Mouse (Mus musculus): ENCODE results near the gene Notum. TPM values are rescaled to one million over a fixed set of nuclear protein-coding genes. Genes with fewer than 3 reads are reported as not detected.
A peak's percentile ranks its signal among the peaks of the same experiment; 100 is the strongest.

The Notum gene
- total RNA-seq, 1 experiment from 2014 or later = 11.2 TPM

DNA sequence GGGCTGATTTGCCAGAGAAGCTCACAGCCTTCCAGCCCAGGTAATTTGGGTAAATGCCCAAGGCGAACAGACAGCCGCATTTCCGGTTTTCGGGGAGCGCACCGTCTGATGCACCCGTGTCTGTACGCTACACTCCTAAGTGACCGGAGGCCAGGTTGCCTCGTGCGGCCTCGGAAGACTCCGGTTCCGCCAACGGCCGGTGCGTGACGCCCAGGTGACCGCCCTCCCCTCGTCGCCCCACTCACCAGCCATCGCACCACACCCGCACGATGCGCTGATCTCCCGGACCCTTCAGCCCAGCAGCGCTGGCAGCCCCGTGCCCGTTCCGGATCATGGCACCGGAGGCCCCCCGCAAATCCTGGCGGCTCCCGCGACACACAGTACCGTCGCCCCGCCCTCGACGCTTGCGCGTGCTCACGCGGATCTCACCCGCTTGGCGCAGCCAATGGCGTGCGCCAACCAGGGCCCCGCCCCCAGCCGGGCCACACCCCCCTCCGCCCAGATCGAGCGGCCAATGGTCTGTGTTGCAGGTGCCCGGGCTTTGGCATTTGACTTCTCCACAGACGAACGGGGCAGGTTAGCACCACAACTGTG is 43.4 kb downstream of the Notum start, which contains the start of gene Pcyt2:
Gene Pcyt2 (minus strand): TSS at position 418 of the 594 bp plus-strand sequence.
- peak; percentile 97 for DNase-seq

DNA sequence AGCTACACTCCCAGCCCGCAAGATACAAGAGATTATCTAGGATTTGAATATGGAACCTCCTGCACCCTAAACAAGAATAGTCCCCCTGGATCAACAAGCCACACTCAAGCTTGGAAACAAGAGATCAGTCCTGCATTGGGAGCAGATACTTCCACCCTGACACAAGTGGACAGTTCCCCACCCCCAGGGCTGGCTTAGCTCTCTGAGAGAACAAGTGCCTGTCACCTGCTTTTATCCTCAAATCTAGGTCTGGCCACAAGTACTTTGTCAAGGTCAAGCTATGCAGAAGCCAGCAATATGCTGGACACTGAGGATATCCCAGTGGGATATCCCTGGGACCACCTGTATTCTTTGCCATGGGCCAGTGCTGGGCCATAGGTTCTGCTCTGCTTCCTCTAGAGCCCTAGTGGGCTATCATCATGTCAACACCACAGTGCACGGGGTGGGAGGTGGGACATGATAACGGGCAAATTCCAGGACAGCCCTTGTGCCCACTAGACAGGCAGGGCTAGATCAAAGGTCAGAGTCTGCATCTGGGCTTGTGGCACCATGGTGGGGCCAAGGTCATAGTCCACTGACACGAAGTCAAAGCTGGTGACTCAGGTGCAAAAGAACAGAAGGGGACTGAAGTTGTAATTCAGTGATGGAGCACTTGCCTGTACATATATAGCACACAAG is 44.2 kb downstream of the Notum start:
- no peak for DNase-seq

DNA sequence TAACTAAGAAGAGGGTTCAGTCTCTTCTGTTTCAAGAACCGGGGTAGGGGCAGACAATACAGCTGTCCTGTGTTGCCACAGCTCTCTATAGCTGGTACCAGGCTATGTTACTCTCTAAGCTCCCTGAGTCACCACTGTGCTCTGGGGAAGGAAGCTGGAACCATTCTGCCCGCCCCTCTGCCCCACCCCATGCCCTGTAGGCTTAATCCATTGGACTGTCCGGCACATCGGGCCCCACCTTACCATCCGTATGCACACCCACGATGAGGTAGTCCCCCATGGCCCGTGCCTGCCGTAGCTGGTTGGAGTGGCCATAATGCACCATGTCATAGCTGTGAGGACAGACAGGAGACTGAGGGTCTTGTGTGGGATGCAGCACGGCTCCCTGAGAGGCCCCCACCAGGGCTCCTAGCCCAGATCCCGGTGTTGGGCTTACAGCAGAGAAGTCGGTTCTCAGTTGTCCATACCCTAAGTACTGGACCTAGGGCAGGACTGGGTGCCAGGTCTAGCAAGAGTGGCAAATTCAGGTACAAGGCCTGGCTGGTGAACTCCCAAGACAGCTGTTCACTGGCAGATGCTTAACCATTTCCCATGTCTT is 45.3 kb downstream of the Notum start:
- DNase-seq = no peak

DNA sequence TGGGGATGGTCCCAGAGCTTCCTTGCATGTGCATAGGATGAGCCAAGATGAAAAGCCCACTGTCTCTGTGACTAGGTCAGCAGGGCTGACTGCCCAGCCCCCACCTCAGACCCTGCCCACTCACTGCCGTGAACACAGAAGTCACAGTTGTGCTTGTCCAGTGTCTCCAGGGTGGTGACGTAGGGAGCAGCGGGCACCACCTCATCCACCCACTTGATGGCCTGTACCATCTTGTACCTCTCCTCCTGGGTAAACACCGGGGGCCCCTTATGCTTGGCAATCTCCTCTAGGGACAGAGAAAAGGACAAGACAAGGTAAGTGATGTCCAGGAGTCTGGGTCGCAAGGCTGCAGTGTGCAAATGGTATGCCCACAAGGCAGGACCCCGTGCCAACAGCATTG is 45.8 kb downstream of the Notum start:
- DNase-seq = no peak

DNA sequence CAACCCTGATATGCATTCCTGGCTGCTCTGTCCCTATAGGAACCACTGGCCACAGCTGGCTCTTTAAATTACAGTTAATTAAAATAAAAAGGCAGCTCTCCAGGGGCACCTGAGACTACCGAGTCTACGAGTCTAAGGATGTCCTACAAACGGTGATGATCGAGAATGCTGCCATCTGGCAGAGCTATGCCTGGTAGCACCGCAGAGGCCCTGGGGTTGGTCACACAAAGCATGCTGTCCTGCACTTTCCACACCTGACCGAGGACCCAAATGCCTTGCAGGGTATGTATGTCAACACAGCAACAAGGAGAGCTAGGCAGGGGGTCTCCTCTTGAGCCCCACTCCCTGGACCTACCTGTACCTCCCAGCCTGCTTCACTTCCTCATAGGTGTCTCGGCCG is 47.0 kb downstream of the Notum start:
- no peak for DNase-seq

DNA sequence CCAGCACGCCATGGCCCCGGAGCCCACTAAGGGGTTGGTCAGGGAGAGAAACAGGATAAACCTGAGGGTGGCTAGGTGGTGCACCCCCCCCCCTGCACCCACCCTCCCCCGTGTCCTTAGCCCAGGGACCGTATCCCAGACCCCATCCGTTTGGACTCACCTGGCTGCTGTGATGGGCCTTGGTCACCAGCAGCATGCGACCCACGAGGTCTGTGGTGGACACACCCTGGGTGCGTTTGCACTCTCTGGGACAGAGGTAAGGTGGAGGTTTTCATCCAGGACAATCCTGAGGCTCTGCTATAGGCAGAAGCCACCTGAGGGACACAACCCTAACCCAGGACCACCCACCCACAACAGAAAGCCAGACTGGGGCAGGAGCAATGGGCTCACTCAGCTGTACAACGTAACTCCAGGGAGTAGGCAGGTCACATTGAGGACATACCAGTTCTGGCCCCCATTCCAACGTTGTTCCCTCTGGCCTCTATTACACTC is 47.4 kb downstream of the Notum start:
- DNase-seq = no peak

DNA sequence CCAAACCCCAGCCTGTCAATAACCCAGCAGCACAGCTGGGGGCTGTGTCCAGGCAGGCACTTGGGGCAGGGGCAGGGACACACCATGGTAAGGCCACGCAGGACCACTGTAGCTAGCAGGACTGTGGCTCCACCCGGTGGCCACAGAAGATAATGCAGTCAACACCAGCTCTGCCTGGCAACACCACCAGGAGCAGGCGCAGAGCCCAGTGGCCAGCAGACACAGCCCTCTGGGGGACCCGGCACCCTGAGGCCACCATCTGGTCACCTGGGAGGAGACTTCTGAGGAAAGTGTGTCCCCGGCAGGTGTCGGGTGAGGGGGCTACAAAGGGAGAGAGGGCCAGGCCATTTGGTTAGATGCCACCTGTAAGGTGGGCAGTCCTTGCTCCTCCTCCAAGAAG is 48.2 kb downstream of the Notum start:
- peak; percentile 89 for DNase-seq

DNA sequence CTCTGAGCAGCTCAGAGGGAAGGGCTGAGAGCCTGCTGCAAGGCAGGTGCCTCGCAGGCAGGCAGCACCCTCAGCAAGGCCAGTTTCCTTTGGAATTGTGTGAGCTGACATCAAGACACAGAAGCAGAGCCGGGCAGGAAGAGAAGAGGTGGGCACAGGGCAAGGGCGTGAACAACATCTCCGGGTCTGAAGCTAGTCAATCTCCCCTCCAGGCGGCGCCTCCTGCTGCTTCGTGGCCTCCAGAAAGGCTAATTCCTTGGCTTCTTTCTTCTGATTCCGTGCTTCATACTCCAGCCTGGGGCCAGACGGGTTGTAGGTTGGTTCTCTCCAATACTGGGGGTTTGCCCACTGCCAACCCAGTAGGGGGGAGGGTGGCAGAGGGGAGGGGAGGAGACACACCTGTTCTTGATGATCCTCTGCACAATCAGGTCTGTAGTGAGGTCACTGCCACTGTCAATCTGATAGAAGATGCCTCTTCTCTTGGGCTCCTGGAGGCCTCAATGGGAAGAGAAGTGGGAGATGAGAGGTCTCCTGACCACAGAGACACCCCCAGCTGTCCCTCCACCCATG is 50.4 kb downstream of the Notum start:
- DNase-seq = no peak

DNA sequence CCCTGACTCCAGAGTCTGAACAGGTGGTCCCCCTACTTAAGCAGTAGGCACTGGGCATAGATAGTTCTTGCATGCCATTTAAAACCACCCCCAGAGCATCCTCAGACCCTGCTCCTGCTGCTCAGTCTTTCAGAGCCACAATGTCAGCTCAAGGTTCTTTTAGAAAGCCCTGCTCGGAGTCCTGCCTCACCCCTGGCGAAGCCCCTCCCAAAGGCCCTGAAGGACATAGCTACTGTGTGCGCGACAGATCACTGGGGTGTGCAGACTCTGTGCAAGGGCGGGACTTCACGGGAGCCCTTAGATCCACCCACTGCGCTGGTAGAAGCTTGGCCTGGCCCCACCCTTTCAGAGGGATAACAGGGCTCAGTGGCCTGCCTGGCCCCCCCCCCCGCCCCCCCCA is 51.7 kb downstream of the Notum start:
- peak; percentile 74 for DNase-seq

DNA sequence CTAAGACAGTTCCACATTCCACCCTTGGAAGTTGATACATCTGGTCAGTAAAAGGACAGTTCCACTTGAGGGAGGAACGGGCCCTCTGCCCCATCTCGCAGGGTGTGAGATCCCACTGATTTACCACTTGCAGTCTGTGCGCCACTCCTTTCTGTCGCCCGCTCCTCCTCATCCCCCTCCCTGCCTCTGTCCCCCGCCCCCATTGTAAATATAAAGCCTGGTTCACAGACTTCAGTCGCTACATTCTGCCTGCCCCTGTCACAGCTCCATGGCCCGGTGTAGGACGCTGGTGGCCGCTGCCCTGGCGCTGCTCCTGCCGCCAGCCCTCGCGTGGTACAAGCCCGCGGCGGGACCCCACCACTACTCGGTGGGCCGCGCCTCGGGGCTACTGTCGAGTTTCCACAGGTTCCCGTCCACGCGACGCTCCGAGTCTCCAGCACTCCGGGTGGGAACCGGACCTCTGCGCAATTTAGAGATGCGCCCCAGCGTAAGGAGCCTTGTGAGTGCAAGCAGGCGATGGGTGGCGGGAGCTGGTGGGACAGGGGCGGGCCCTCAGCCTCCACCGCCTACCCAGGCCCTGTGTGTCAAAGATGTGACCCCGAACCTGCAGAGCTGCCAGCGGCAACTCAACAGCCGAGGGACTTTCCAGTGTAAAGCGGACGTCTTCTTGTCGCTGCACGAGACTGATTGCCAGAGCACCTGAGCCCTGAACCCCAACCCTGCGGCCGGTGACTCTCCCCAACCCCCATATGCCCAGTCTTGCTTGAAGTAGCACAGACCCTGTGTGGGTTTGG is 52.5 kb downstream of the Notum start, which contains the start of gene Npb:
Gene Npb (plus strand): TSS at position 237 of the 794 bp plus-strand sequence.
- peak; percentile 25 for DNase-seq

DNA sequence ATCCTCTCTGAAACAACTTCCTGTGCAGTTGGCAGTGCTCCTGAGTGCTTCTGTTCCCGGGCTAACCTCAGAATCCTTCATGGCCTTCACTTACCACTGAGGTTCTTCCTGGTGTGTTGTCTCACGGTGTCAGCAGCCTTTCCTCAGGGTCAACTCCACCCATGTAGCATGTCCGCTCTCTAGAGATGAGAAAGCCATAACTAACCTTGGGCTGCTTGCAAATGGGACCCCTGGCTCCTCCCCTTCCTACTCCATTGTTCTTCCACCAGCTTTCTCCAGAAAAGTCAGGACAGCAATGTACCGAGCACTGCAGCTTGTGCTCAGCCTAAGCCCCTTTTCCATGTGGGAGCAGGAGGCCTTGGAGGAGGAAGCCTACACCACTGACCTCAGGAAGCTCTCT is 54.2 kb downstream of the Notum start:
- DNase-seq = peak; percentile 47

DNA sequence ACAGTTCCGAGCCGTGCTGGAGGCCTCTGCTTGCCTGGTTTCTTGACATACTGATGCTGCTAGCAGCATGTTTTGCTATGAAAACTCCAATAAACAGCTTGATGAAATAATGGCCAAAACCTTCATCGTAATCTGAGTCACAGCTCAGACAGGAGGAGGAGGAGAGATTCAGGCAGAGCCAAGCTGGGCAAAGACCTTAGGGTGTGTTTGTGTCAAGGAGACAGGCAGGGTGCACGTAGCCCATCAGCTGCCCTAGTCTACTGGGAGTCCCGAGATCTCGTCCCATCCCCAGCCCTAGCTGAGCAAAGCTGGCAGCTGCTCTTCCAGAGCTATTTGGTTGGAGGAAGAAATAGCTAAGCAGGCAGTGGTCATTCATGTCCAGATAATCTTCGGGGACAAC is 55.3 kb downstream of the Notum start:
- DNase-seq = peak; percentile 52

Small RNA genes lying within 50 kb of the gene (microRNA-seq; reads per million reads assigned to microRNA genes)
- gene Mir6936 = 0.38 to 0.43 reads per million in 2 experiments

Other genes starting within 250 kb of the Notum start
- 73.8 and 82.5 TPM in 2 replicates for gene Nploc4, start 223.5 kb downstream of the Notum start, total RNA-seq (2021)
- 2.3 and 4.7 TPM in 2 replicates for gene Tspan10, start 218.5 kb downstream of the Notum start, total RNA-seq (2021)
- gene Pde6g, start 207.7 kb downstream of the Notum start, total RNA-seq (2021) = 0.33 TPM in 1 of 2 replicates, not detected in the other
- gene Oxld1, start 203.1 kb downstream of the Notum start, total RNA-seq (2021) = 53.9 and 58.6 TPM in 2 replicates
- gene Ccdc137, start 203.1 kb downstream of the Notum start, total RNA-seq (2021) = 20.6 and 28.1 TPM in 2 replicates
- gene Arl16, start 193.6 kb downstream of the Notum start, total RNA-seq (2021) = 19.6 and 23.4 TPM in 2 replicates
- gene Mrpl12, start 176.6 kb downstream of the Notum start, total RNA-seq (2021) = 161 TPM in 2 replicates
- 50.7 and 64.4 TPM in 2 replicates for gene Slc25a10, start 169.3 kb downstream of the Notum start, total RNA-seq (2021)
- gene Gcgr, start 130.5 kb downstream of the Notum start, total RNA-seq (2021) = 2.3 and 11.7 TPM in 2 replicates
- 52.6 and 67.9 TPM in 2 replicates for gene Mcrip1, start 111.4 kb downstream of the Notum start, total RNA-seq (2021)
- 0.48 TPM in 1 of 2 replicates, not detected in the other for gene Ppp1r27, start 110.0 kb downstream of the Notum start, total RNA-seq (2021)
- gene P4hb, start 87.9 kb downstream of the Notum start, total RNA-seq (2021) = 449 and 479 TPM in 2 replicates
- 268 and 310 TPM in 2 replicates for gene Arhgdia, start 79.6 kb downstream of the Notum start, total RNA-seq (2021)
- gene Alyref, start 62.8 kb downstream of the Notum start, total RNA-seq (2021) = 120 and 128 TPM in 2 replicates
- 68.3 and 69.0 TPM in 2 replicates for gene Anapc11, start 62.8 kb downstream of the Notum start, total RNA-seq (2021)
- 1.6 TPM in 1 of 2 replicates, not detected in the other for gene Npb, start 52.7 kb downstream of the Notum start, total RNA-seq (2021)
- 148 and 187 TPM in 2 replicates for gene Pcyt2, start 43.2 kb downstream of the Notum start, total RNA-seq (2021)
- gene Sirt7, start 35.9 kb downstream of the Notum start, total RNA-seq (2021) = 37.1 and 39.7 TPM in 2 replicates
- gene Mafg, start 27.6 kb downstream of the Notum start, total RNA-seq (2021) = 51.8 and 55.3 TPM in 2 replicates
- 1.6 TPM in 2 replicates for gene Pycr1, start 17.4 kb downstream of the Notum start, total RNA-seq (2021)
- 0.94 TPM in 1 of 2 replicates, not detected in the other for gene Myadml2, start 13.0 kb downstream of the Notum start, total RNA-seq (2021)
- gene Aspscr1, start 11.8 kb upstream of the Notum start, total RNA-seq (2021) = 69.4 and 71.3 TPM in 2 replicates
- gene Cenpx, start 52.6 kb upstream of the Notum start, total RNA-seq (2021) = 46.4 and 52.5 TPM in 2 replicates
- 27.2 and 31.5 TPM in 2 replicates for gene Lrrc45, start 52.8 kb upstream of the Notum start, total RNA-seq (2021)
- 3.2 and 5.3 TPM in 2 replicates for gene Rac3, start 60.3 kb upstream of the Notum start, total RNA-seq (2021)
- gene Dcxr, start 66.1 kb upstream of the Notum start, total RNA-seq (2021) = 31.8 and 41.9 TPM in 2 replicates
- gene Cbr2, start 70.9 kb upstream of the Notum start, total RNA-seq (2021) = 7.3 and 10.2 TPM in 2 replicates
- gene Hmga1b, start 101.6 kb upstream of the Notum start, total RNA-seq (2021) = 20.9 and 46.6 TPM in 2 replicates
- gene Rfng, start 123.0 kb upstream of the Notum start, total RNA-seq (2021) = 18.5 and 18.6 TPM in 2 replicates
- gene Gps1, start 123.1 kb upstream of the Notum start, total RNA-seq (2021) = 101 and 107 TPM in 2 replicates
- 64.5 and 70.5 TPM in 2 replicates for gene Dus1l, start 135.2 kb upstream of the Notum start, total RNA-seq (2021)
- gene Fasn, start 163.4 kb upstream of the Notum start, total RNA-seq (2021) = 94.1 and 150 TPM in 2 replicates